Mouse (Mus musculus): ENCODE measurements at regions not wholly inside any gene's neighbourhood (a gene's known extent, or its start where the extent isn't known, plus 50 kb on each side); places are given as distances from the start of the nearest gene placed in this dataset.

DNA sequence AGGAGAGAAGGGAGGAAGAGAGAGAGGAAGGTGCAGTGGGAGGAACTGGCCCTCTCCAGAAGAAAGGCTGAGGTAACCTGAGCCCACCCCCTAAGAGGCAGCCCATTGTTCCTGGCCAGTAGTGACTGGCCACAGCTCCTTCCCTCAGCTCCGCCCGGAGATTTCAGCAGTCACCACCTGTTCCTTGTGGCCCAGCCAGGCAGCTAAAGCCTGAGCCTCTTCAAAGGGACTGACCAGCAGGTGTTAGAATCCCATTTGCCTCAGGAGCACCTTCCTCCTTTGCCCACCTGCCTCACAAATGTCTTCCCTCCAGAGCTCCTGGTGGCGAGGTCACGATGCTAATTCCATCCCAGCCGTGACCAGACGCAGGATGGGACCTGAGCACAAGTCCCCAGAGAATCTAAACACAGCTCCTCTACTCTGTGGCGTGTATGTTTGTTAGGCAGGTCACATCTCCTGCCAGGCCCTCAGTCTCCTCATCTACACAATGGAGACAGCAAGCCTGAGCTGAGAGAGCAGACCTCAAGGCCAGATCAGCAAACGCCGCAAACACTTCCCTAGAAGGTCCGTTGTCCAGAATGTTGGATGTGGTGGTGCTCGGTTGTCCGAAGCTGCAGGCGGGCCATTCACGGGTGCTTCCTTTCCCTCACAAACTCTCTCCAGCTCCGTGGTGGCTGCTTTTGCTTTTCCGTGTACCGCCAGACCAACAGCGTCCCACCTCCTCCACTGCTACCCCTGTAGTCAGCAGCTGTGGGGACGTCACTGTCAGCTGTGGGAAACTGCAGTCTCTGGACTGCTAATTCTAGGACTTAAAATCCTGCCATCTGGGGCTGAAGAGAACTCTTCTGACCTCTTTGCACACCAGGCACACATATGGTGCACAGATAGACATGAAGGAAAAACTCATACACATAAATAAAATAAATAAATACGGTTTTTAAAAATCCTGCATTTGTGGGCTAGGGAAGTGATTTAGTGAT is 145.8 kb upstream of the Rad23b start:
- DNase-seq (ENCODE audit: low read depth): no peak

DNA sequence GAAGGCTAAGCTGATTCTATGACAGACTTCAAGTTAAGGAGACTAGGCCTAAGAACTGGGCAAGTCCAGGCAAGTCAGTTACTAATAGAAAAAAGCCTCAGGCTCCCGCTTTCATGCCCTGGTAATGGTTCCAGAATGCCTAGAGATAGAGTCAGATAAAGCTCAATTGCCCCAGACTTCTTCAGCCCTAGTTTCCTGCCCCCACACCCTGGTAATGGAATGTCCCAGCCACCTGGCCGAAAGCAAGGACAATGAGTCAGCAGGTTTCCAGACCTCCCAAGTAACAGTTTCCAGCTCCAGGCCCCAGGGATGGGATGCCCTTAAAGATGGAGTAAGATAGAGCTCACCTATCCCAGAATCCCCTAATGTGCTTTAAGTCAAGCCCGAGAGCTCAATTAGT is 143.6 kb upstream of the Rad23b start:
- no peak for DNase-seq (ENCODE audit: low read depth)

DNA sequence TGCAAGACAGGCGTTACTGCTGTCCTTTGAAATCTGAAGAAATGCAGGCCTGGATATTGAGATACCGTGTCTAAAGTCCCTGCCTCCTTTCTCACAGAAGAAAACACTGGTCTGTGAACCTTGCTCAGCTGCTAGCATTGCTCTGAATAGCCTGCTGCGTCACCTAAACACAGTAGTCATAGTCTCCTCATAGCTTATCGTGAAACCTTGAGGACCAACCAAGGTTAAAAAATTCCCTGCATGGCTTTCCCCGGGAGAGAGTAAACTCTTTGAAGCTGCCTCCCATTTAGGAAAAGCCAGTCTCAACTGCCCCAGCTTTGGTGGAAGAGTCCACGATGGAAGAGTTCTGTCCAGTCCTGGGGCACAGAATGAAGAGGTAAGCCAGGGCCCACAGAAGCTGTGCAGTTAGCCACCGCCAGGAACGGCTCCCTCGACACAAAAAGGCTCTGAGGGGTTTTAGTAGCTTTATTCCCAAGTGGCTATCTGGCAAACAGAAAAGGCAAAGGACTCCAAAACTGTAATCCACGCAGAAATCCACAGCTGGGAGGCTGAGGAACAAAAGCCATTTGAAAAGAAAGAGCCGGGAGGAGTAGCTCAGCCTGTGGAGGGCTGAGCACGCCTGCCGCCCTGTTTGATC is 142.0 kb upstream of the Rad23b start:
- DNase-seq (ENCODE audit: low read depth): no peak

DNA sequence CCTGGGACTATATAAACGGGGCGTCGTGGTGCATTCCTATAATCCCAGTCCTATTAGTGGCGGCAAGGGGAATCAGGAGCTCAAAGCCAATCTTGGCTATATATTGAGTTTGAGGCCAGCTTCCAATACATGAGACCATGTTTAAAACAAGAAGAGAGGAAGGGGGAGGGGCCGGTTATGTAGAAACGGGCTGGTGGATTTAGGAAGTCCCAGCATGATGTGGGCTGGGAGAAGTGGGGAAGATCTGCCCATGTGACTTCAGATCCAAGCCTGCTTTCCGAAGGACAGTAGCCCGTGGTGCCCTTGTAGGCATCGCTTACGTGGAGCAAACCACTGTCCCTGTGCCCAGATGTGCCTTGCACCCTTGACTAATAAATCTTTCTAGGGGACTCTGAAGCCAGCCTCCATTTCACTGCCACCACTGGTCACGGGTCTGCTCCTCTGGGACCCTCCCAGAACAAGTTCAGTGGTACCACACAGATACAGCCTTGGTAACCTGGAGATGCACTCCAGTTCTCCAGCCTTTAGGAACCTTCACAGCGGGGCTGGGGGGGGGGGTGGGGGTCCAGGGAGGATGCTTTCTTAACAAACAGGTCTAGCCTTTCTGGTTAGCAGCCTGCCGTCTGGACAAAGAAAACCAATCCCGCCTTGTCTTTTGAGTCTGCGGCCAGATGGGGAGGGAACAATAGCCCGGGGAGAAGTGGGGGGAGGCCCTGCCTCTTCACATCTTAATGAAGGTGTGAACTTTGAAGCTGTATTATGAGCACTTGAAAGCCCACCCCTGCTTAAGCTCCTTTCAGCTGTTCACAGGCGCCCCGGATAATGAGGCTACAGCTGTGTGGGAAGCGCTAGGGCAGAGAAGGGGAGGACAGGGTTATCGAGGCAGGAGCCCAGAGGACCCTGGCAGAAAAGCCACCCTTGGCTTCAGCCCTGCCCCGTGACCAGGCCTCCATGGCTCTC is 141.2 kb upstream of the Rad23b start:
- DNase-seq (ENCODE audit: low read depth): no peak

DNA sequence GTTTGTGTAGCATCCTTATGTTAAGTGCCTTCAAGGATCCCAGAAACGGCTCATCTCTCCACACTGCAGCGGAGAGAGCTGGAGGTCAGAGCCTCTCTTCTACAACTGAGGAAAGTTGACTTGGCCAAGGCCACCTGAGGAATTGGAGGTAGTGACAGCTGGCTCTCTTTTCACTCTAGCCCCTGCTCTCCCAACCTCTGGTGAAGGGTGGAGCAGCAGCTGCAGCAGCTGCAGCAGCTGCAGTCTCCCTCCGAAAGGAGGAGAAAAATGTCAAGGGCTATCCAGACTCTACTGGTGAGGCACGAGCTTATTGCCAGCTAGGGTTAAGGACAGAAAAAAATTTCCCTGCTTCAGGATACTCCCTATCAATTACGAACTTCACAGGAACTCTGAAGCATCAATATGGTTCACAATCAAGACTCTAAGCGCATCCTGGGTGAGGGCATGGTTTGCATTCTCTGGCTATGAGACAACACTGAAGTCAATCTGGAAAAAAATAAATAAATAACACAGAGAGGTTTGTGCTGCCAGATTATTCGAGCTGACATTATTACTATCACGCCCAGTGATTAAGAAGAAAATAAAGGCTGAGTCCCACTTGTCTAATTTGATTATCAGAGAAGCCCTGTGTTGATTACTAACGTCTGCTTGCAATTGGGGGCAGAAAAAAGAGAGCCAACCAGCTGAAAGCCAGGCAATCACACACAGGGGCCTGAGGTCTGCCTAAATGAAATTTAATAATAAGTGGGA is 134.2 kb upstream of the Rad23b start:
- DNase-seq (ENCODE audit: low read depth): peak; percentile 29

DNA sequence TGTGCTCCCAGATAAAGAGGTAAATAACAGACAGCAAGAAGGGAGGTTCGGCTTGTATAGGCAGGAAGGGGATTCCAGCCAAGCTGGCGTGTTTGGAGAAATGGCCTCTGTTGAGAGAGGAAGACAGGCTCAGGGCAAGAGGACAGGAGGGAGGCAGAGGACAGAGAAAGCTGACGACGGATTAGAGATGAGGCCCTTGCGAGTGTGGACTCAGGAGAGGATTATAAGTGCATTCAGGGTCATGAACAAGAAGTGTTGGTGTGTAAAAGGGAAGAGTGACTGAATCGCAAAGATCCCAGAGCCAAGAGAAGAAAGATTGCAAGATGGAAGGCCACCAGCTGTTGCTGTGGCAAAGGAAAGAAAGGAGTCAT is 133.7 kb upstream of the Rad23b start:
- no peak for DNase-seq (ENCODE audit: low read depth)

DNA sequence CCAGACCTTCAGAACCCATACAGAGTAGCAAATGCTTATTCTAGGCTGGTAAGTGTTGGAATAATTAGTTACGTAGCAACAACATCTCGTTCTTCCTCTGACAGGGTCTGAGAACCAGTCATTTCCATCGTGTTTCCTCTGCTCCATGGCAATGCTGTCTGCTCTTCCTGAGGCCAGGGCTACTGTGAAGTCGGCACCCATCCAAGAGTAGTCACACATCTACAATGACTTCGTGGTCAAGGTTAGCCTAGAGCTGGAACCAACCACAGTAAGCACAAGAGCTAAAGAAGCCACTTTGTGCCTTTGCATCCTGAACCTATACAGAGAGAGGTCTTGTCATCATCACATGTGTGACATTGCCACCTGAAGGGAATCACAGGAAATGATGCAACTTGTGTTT is 124.1 kb upstream of the Rad23b start:
- no peak for DNase-seq (ENCODE audit: low read depth)

DNA sequence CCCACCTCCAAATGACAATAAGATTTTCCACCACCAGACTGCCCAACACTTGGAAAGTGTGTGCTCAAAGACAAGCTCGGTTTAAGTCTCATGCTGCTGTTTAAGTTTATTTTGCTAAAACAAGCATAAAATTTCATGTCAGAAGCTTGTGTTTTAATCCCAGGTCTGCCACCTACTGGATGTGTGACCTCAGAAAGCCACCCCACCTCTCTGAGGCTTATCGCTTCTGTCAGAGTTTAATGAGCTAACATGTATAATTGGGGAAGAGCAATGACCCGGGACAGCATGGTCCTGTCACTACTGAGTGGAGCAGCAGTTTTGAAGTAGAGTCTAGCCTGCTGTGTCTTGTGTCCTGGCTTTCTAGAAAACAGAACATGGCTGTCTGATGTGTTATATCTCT is 122.4 kb upstream of the Rad23b start:
- DNase-seq (ENCODE audit: low read depth): peak; percentile 57

DNA sequence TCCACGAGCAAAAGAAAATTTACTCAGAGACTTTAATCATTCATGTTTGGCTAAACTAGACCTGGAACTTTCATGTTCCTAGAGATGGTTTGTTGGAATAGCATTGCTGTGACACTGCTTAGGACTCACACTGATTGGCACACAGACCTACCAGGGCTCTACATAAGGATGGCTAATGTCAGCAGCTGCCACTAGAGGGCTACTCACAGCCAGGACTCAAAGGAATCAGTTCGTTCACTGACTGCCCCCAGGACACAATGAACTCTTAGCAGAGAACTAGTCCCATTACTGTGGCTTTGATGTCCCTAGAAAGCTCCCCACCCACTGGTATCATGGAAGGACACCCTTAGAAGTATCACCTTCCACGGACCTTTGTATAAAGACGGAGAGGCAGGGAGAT is 118.3 kb upstream of the Rad23b start:
- peak; percentile 55 for DNase-seq (ENCODE audit: low read depth)

DNA sequence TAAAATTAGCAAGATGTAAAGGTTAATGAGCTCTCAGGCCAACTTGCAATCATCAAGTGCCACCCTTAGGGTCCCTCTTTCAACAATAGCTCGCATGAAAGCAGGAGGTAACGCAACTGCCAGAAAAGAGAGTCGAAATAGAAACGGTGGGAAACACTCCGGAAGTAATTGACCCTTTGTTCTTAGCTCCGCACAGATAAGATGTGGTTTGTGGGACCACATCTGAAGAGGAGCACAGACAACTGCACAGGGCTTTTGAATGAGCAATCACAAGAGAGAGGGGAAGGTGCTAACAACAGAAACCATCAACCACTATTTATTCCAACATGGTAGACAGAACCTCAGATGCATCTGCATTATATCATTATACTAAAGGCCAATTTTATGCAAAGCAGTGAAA is 112.0 kb upstream of the Rad23b start:
- no peak for DNase-seq (ENCODE audit: low read depth)

DNA sequence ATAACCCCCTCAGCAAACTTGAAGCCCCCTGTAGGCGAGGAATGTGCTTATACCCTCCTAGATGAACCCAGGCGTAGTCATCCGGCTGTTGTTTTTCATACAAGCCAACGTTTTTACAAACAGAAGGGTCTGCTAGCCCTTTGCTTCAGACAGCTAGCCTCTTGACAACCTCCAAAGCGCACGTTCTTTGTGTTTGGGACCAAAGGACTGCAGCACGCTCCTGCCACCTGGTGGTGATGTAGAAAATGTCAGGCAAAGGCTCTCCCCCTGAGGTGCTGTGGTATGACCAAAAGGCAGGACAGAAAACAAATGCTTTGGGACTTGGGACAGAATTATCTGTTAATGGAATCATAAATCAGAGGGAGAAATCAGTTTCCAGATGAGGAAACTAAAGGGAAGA is 109.4 kb upstream of the Rad23b start:
- peak; percentile 92 for DNase-seq (ENCODE audit: low read depth)

DNA sequence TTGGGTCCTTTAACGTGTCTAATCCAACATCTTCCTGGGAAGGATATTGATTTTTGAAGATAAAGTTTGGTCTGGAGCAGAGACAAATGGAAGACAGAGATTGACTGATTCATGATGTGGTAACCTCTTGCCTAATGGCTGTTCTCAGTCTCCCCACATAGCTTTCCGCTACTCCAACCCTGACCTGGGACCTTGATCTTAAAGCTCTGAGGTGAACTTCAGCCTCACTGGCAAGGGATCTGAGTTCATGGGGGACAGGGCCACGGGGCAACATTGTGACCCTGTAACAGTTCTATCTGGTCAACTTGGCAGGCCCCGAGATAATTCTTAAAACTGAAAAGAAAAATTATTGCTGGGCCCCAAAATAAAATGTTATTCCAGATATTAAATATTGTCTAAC is 107.5 kb upstream of the Rad23b start:
- no peak for DNase-seq (ENCODE audit: low read depth)

DNA sequence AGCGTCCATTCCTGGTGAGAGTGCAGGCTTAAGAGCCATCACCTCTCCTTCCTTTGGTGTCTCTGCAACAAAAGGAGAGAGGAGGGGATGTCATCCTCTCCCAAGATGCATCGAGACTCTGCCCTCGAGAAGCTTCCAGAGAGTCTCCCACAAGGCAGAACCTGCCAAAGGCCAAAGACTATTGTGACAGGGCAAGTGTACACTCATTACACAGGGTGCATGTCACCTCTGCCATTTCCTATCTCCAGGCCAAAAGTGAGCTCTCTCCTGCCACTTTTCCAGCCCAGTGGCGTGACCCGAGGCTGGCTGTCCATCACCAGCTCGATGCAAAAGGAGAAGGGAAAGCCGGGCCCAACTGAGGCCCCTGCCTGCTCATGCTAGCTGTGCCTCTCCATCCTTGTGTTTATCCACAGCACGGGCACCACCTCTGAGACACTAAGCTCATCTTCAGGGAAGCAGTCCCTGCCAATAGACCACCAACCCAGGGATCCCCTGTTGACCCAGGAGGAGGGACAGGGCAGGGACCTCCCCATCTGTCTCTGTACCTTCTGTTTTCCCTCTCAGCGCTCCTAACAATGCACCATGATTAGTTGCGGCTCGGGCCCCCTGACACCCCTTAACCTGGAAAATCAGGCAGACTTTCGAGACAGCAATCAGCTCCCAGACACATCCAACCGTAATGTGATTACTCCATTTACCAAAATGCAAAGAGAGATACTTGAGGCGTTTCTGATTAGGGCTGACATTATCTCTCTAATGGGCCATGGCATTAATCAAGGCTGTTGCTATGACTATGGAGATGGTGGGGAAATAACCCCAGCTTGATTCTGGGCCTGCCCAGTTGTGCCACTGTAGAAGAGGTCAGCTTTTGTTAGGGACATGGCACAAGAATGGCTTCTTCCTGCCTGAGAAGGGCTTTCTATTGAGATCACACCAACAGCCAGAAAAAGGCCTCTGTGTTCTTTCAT is 106.5 kb upstream of the Rad23b start:
- no peak for DNase-seq (ENCODE audit: low read depth)

DNA sequence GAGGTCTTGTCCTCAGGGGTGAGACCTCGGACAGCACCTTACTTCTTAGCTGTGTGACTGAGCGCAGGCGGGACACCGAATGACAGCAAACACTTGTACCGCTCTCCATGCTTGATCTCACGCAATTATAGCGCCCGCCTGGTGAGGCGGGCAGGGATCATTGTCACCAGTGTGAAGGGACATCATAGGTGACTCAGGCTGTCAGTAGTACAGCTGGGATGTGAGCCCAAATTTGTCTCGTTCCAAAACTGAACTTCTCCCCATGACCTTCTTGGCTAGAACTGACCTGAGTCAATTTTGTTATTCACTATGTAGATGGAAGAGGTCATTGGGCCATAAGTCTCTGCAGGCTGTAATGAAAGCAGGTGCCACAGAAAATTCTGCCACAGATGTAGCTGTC is 104.1 kb upstream of the Rad23b start:
- no peak for DNase-seq (ENCODE audit: low read depth)

DNA sequence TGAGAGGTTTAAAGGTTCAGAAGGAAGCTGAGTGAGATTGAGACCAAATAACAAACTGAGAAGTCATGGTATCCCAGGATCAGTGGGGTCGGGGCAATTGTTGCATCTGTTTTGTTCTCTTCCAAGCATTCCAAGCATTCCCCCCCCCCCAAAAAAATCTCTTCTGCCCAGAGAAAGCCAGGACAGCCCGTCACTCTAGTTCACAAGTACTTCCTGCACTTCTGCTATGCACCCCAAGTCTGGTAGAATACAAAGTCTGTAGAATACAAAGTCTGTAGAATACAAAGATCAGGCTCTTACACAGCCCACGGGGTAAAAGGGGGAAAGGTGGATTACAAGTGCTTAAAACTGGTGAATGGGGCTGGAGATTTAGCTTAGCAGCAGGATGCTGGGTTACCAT is 99.5 kb upstream of the Rad23b start:
- DNase-seq (ENCODE audit: low read depth): no peak

DNA sequence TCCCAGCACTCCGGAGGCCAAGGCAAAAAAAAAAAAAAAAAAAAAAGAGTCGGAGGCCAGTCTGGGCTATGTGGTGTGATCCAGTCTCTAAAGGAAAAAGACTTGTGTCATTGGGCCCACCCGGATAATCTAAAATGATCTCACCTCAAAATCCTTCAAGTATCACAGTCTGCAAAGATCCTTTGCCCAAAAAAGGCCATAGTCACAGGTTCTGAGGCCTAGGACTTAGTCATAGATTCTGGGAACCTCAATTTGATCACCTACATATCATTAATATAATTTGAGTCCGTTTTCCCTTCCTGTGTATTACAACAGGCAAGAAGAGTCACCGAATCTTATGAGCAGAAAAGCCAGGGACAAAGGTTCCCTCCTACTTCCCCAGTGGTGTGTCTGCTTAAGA is 98.3 kb upstream of the Rad23b start:
- DNase-seq (ENCODE audit: low read depth): no peak

DNA sequence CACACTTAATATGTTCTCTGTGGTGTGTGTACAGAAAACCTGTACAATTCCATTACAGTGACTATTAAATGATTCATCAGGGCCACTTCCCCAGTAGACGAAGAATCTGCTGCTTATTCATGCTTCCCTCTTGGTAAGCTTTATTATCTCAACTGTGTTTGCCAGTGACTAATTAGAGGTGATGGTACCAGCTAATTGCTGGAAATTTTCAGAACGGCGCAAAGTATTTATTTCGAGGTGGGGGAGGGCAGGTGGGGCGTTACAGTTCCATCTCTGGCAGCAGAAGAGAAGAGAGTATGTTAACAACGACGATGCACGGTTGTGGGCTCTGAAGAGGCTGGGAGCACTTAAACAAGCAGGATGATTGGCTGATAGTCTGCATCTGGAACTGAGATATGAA is 96.1 kb upstream of the Rad23b start:
- DNase-seq (ENCODE audit: low read depth): peak; percentile 63

DNA sequence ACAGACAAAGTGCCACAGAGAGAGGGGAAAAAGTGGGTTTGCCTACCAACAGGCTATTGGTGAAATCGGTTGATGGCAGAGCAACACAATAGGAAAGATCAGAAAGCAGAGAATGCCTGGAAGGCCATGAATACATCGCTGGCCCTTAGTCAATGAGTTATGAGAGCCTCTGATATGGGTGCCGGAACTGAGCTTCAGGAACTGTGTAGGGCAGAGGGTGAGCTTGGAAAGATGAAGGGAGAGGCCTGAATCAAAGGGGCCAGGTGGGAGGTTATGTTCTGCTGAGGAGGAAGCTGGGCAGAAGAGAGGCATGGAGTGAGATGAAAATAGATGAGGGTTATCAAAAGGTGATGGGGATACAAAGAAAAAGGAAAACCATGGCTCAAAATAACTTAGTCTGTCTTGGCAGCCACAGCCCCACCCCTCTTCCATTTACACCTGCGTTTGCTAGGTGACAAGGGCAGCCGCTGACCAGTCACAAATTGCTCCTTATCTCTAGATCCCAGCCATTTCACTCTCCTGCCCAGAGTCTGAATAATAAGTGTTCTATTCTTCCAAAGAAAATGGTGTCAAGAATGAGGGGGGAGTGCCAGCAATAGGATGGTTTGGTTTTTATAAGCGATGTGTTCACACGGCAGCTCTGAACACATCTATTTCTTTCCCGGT is 77.7 kb upstream of the Rad23b start:
- DNase-seq (ENCODE audit: low read depth): no peak

DNA sequence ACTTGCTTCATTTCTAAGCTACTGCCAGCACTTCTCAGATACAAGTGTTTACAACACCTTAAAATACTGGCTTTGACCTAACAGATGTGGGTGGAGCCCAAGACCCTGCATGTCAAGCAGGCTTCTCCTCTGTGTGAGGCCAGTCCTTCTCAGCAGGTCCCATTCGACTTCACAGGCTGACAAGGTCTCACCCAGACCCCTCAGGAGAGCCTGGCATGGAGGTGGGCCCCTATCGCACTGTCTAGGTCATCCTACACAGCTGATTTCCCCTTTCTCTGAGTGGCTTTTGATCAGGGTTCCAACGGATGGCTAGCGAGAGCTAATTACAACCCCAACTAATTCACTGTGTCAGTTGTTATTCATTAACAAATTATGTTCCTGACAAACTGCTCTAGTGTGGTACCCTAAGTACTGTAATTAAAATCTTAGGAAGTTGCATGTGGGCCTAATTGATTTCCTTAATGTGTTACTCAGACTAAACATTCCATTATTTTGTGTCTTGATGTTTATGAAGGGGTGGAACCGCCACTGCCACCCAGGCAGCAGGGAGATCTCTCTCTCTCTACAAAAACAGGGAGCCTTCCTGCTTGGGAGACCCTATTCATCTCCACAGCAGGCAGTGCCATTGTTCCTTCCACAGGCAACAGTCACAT is 73.4 kb upstream of the Rad23b start:
- no peak for DNase-seq (ENCODE audit: low read depth)
